Mouse (Mus musculus) adrenal gland (tissue): Measurements from ENCODE around the gene Adcy4.

Experiments used
- intact Hi-C: fragments of 180-260 bp; cut with DNase I; formaldehyde crosslinking; loops from one replicate; pipeline ENCODE4 v1.15.1; 2025

Gene Adcy4

DNA sequence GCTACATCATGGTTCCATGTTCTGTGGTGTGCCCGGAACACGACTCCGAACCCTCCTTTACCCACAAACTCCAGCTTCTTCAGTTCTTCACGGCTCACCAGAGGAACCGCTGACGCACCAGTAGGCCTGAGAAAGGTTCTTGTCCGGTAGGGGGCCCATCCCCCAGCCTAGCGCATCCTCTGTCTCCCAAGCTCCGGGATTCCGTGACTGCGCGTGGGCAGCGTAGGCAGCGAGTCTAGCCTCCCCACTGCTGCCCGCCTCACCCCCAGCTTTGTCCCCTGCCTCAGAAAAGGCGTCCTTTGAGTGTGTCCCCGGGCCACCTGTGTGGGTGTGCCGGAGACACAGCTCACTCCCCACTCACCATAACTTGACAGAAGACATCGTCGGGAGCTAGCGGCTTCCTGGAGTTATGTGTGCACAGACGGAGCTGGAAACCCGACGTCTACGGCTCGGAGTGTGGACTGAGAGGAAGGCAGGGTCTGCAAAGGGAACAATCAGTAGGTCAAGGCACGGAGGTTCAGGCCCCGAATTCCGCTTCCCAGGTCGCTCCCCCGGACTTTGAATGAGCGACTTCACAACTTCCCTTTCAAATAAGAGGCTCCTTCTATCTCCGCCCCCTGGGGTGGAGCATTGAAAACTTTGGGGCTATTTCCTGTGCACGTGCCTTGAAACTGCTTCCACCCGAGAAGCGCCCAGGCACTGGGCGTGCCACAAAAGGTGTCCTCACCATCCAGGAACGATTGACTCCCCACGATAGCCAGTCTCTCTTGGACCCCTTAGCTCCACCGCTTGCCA lies 4.6 kb upstream of the Adcy4 start, which contains the start of gene Ripk3:
Gene Ripk3, minus strand, starts transcription at position 610 of the 795 bp plus-strand sequence.
- intact Hi-C loops, result no loop called here

DNA sequence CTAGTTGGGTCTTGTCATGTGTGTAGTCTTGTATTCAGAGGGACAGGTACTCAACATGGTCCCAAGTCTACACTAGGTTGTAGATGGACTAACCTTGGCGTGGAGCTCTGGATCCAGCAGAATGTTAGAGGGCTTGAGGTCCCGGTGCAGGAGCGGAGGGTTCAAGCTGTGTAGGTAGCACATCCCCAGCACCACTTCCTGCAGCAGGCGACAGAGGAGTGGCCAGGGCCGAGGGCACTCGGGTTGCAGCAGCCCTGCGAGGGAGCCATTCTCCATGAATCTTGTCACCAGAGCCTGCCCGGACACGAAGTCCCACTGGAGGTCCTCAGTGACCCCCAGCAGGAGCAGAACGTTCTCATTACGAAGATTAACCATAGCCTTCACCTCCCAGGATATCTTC lies 3.8 kb upstream of the Adcy4 start:
- intact Hi-C loops, result no loop called here

DNA sequence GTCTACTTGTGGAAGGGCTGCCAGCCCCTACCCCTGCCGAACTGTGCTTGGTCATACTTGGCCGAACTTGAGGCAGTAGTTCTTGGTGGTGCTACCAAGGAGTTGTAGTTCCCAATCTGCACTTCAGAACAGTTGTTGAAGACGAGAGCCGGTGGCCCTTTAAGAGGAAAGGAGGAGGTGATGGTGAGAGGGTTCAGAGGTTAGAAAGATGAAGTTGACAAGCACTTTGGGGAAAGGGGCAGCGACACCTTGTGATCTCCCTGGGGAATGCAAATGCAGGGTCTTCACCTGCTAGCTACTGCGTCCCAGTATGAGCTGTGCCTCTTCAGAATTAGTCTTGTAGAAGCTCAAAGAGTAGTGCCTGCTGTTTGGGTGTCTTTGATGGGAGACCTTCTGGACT lies 1.3 kb upstream of the Adcy4 start:
- intact Hi-C loops, result no loop called here

DNA sequence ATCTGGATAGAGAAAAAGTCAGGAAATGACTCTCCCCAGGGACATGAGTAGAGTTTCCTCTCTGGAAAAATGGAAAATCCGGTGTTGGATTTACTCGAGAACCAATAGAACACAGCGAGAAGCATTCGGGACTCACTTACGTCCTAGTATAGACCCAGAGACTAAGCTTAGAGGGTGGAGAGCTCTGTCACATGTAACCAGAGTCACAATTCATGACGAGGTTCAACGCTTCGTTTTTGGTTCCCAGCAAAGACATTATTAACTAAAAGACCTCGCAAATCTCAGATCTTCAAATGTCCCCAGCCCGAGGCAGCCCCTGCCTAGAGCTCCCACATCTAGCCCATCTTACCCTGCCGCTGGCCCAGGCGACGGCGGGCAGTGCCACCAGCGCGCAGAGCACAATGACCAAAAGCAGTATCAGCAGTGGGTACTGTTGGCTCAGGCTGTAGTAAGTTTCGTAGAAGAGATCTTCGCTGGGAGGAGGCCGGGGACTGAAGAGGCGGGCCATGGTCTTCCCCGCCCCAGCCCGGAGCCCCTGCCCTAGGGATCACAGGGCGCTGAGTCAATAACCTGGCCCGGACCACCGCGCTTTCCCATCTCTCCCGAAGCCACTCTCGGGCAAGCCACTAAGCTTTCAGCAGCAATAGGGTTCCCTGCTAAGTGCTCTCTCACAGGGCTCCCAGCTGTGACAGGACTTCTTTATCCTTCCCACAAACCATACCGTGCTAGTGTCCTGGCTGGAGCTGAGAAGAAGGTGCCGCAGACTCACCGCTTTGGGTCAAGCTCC lies 531 bp downstream of the Adcy4 start:
- intact Hi-C loops, result loop anchor here (5.0 kb wide), 1 partner anchor 79 kb away; no protein-coding TSS in a partner anchor

DNA sequence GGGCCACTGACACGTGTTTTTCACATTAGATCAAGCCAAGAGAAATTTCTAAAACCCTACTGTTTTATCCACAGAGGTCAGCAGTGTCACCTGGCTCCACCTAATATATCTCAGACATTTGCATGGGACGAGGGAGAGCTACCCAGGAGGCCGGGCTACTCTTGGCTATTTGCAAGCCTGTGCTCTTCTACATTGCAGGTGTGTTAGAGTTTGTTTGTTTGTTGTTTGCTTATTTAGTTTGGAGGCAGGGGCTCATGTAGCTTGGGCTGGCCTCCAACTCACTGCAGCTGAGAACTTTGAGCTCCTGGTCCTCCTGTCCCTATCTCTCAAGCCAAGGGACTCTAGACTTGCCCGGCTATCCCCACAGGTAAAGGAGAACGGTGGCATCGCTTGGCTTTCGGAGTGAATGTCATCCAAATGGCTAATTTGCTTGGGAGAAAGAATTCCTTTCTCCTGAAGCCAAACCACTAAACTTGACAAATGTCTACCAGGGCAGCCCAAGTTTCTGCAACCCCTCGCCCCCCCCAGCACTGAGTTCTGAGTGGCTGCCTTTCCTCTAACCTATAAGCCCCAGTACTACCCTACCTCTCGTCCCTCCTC lies 1.4 kb downstream of the Adcy4 start:
- intact Hi-C loops, result loop anchor here (5.0 kb wide), 1 partner anchor 80 kb away; no protein-coding TSS in a partner anchor

DNA sequence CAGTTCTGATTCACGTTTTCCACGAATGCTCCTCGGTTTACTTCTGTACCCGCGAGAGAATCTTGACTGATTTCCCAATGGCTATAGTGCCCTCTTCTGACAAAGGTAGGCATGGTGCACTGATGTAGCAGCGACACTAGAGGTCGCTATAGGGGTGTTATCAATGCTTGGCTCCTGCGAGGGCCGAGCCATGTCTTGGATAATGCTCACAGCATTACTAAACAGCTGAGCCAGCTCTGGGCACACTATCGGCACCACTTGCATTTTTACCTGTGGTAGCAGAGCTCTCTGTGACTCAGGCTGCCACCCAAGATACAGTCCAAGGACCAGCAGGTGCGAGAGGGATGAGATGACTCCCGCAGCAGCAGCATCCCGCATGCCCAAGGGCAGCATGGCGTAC lies 2.6 kb downstream of the Adcy4 start:
- intact Hi-C loops, result loop anchor here (5.0 kb wide), 1 partner anchor 81 kb away; no protein-coding TSS in a partner anchor

DNA sequence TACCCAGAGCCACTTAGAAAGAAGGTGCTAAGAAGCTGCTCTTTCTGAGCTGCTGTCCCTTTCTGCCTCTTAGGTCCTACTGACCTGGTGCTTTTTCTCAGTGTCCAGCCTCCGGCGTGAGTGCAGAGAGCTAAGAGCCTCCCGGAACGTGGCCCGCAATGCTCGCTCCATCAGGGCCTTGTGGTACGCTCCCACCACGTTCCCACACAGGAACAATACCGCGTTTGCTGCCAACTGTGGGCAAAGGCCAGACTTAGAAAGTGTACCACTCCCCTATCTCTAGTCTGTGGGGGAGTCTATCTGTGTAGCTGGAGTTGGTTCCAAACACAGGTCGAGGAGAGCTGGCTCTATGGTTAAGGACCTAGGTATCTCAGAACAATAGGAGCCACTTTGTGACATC lies 3.2 kb downstream of the Adcy4 start:
- intact Hi-C loops, result loop anchor here (5.0 kb wide), 1 partner anchor 82 kb away; no protein-coding TSS in a partner anchor

DNA sequence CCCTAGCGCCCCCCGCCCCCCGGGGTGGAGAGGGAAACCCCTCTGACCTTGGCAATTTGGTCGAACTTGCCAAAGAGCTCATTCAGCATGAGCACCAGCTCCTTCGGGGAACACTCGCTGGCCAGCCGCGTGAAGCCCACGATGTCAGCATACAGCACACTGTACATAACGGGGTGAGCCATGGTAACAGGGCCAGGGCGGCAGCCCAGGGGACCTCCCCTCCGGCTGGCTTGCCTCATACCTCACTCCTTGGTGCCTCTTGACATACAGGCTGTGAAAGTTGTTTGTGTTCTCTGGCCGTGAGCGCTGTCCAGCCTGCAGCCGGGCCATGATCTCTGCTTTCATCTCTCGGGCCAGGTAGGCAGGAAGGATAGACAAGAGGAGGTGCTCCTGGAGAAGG lies 4.2 kb downstream of the Adcy4 start:
- intact Hi-C loops, result loop anchor here (5.0 kb wide), 1 partner anchor 83 kb away; no protein-coding TSS in a partner anchor

DNA sequence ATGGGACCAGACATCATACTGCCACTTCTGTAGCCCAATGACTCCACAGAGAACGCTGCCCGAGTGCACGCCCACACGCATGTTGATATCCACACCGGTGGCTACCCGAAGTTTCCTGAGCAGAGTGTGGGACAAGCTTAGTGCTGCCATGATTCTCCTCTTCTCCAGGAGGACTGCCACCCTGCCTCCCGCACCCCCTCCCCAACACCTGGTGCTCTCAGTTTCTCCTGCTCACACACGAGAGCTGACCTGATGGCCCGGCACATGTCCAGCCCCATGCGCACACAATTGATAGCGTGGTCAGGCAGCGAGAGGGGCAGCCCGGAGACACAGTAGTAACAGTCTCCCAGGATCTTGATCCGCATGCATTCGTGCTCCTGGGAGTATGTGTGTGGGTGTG lies 5.2 kb downstream of the Adcy4 start:
- intact Hi-C loops, result no loop called here

DNA sequence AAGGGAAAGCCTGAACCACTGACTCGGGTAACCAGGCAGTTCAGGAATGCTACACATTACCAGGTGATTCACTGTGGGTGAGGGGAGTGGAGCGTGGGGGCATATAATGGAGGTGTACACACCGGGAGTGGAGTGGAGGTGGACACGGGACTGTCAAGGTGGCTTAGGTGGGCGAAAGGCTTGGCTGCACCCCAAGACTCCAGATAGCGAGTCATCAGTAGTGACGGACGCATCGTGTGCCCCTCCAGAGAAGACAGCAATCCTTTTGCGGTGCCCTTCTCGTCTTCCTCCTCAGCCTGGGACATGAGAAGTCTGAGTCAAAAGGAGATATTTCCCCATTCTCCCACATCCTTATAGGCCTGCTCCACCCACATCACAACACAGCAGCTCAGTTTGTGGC lies 6.1 kb downstream of the Adcy4 start:
- intact Hi-C loops, result no loop called here

DNA sequence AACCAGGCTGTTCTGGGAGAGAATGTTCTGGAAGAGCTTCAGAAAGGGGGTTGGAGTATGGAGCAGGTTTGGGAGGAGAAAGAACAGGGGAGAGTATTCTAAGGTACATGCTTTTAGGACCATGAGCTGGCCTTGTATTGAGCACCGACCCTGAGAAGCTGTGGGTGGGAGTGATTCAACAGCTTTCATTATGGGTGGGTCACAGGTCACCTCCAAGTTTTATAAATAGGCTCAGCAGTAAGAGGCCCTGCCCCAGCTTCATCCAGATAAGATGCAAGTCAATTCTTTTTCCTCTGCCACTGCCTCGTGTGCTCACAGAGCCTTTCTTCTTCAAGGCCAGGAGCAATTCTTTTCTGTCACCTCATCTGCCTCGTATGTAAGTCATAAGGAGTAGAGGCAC lies 6.7 kb downstream of the Adcy4 start:
- intact Hi-C loops, result no loop called here

DNA sequence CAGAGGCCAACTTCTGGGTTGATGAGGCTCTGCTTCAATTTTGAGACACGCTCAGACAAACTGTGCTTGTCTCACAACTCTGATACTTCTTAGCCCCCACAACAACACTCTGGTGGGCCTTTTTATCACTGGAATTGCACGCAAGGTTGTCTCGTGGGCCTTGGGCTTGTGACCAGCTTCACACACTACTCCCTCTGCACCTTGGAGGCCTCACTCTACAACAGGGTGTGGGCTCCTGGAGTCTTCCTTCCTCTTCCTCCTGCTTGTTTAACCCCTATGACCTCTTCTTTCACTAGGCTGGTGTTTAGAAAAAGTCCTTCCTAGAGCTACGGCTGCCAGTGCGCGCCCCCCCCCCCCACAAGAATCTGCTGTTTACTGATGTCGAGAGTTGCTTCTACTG lies 7.2 kb downstream of the Adcy4 start:
- intact Hi-C loops, result no loop called here

DNA sequence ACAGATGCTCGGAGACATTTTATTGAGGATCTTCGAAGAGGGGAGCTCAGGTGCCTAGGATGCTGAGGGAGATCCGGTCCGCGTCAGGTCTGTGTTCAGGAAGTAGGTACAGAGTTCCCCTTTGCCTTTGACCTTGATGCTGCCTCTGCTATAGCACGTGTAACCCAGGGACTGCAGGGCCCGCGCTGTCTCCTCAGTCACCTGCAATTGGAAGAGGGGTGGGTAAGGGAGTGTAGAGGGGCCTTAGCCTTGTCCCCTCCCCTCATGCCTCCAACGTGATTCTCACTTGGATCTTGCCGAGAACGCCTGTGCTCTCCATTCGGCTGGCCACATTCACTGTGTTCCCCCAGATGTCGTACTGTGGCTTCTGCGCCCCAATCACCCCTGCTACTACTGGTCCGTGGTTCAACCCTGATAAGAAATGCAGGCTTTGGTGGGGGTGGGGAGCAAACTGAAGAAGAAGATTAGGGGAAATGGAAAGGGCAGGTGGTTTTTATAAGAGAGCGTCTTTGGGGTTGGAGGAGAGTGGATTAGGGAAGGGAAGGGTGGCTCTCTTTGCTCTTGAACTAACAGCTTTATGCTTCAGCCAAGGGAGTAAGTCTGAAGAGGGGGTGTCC lies 14.7 kb downstream of the Adcy4 start:
- intact Hi-C loops, result no loop called here

DNA sequence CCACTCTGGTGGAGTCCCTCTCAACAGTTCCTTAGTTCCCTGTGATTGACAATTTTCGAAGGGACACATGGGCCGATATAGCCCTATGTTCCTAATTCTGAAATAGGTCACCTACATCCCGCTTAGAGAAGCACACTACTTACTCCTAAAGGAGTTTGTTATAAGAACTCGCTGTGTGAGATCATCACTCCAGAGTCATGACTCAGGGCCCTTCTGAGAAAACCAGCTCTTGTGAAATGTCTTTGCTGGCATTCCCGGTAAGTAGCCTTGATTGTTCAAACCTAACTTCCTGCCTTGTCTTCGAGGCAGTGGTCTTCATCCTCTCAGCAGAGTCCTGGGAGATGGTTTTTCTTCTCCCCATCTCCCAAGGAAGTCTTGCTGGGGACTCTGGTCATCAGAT lies 15.3 kb downstream of the Adcy4 start:
- intact Hi-C loops, result no loop called here

DNA sequence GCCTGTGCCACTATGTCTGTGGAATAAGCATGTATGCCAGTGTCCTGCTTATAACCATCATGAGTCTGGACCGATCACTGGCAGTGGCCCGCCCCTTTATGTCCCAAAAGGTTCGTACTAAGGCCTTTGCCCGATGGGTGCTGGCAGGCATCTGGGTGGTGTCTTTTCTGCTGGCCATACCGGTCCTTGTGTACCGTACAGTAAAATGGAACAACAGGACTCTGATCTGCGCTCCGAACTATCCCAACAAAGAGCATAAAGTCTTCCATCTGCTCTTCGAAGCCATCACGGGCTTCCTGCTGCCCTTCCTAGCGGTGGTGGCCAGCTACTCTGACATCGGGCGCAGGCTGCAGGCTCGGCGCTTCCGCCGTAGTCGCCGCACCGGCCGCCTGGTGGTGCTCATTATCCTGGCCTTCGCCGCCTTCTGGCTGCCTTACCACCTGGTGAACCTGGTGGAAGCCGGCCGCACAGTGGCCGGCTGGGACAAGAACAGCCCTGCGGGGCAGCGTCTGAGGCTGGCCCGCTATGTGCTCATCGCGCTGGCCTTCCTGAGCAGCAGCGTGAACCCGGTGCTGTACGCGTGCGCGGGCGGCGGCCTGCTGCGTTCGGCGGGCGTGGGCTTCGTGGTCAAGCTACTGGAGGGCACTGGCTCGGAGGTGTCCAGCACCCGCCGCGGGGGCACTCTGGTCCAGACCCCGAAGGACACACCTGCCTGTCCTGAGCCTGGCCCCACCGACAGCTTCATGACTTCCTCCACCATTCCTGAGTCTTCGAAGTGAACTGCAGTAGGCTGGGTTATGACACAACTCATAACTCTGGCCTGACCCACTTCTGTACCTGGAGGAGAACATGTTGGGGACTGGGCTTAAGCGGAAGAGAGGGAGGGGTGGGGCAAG lies 16.1 kb downstream of the Adcy4 start:
- intact Hi-C loops, result no loop called here

DNA sequence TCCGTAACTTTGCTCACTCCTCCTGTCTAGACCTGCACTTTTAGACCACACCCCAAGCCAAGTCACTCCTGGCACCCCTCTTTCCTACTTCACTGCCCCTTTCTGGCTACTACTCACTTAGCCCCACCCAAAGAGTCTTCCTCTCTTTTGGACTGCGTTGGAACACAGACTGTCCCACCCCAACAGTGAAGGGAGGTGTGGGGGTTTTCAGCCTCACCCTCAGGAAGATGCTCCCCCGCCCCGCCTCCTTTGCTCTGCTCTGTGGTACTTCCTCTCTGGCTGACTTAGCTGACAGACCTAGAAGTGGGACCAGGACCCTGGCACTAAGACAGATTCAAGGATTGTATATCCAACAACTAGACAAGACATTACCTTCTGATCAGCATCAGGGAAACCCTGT lies 18.2 kb downstream of the Adcy4 start, which contains the start of gene Ltb4r1:
Gene Ltb4r1, plus strand, starts transcription at position 267 of the 400 bp plus-strand sequence.
- intact Hi-C loops, result no loop called here

DNA sequence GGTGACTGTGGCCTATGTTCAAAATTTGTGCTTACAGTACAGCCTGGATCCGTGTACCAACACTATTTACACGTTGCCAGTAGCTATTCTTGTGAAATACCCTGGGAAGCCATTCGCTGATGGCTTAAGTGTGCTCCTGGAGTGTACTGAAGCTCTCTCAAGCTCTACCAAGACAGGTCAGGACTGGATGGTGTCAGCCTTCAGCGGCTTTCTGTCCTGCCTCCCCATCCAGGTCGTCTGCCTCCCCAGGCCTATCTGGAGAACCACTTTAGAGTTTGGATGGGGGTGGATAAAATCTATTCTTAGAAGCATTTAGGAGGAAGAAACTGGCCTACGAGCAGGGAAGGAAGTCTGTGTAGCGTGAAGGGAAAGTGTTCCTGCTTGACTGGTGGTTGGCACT lies 20.7 kb downstream of the Adcy4 start:
- intact Hi-C loops, result no loop called here

DNA sequence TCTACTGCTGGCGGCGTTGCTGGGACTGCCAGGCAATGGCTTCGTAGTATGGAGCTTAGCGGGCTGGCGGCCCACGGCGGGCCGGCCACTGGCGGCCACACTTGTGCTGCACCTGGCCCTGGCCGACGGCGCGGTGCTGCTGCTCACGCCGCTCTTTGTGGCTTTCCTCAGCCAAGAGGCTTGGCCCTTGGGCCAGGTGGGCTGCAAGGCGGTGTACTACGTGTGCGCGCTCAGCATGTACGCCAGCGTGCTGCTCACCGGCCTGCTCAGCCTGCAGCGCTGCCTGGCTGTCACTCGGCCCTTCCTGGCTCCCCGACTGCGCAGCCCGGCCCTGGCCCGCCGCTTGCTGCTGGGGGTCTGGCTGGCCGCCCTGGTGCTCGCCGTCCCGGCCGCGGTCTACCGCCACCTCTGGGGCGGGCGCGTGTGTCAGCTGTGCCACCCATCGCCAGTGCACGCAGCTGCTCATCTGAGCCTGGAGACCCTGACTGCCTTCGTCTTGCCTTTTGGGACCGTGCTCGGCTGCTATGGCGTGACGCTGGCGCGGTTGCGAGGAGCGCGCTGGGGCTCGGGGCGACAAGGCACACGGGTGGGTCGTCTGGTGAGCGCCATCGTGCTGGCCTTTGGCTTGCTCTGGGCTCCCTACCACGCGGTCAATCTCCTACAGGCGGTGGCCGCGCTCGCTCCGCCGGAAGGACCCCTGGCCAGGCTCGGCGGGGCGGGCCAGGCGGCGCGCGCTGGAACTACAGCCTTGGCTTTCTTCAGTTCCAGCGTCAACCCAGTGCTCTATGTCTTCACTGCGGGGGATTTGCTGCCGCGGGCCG lies 21.7 kb downstream of the Adcy4 start:
- intact Hi-C loops, result no loop called here

DNA sequence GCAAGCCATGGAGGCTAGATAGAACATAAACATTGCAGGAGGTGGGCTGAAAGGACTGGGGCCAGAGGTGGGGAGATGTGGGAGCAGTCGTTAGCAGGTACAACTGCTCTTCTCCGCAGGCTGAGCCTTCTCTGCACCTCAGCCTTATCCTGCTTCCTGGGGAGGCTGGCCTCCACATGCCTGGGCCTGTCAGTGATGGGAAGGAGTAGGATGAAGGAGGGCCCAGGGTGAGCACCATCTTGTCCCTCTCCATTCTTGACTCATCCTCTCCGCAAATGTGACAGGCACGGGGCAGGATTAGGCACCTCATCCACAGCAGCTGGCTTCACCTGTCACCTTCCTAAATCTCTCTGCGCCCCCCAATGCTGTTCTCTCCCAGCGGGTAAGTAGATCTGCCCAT lies 22.7 kb downstream of the Adcy4 start, which contains the start of gene Ltb4r2:
Gene Ltb4r2, plus strand, starts transcription at position 266 of the 400 bp plus-strand sequence.
- intact Hi-C loops, result no loop called here
